Mouse (Mus musculus): ENCODE measurements at regions not wholly inside any gene's neighbourhood (a gene's known extent, or its start where the extent isn't known, plus 50 kb on each side); places are given as distances from the start of the nearest gene placed in this dataset.
A peak's percentile ranks its signal among the peaks of the same experiment; 100 is the strongest.
"Not testable (repeated sequence)": the region's sequence is repeated elsewhere in the genome, so short reads cannot be mapped to it uniquely, and the experiment has no call there.

DNA sequence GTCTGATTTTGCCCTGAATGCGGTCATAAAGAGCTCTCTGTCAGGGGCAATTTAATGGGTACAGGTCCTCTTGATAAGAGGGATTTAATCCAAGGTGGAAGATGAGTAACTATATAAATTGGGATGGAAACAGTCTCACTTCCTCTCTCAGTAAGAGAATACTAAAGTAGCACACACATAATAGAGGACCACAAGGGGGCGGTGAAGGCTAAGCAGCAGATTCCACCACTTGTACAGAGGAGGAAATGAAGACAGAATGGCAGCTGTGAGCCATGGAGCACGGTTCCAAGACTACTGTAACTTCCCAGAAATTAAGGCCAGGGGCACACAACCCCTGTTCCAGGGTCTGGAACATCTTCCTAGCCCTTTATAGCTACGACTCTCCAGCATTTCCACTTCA, 262.6 kb upstream of the Ywhaq start:
- not testable (repeated sequence) for ATAC-seq (replicated peaks; ENCODE audit: low FRiP score, low TSS enrichment, poor library complexity, severe bottlenecking)

DNA sequence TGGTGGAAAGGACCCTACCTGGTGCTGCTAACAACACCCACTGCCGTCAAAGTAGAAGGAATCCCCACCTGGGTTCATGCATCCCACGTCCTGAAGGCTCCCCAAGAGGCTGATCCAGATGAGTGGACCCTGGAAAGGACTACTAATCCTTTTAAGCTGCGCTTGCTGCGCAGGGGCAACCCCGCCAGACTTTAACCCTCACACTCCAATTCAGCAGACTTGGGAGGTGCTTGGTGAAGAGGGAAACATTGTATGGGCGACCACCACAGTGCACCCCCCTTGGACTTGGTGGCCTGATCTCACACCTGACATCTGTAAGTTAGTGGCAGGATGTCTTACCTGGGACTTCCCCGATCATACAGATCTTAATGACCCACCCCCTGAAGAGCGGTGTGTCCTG, 231.9 kb upstream of the Ywhaq start:
- ATAC-seq (replicated peaks; ENCODE audit: low FRiP score, low TSS enrichment, poor library complexity, severe bottlenecking) = not testable (repeated sequence)

DNA sequence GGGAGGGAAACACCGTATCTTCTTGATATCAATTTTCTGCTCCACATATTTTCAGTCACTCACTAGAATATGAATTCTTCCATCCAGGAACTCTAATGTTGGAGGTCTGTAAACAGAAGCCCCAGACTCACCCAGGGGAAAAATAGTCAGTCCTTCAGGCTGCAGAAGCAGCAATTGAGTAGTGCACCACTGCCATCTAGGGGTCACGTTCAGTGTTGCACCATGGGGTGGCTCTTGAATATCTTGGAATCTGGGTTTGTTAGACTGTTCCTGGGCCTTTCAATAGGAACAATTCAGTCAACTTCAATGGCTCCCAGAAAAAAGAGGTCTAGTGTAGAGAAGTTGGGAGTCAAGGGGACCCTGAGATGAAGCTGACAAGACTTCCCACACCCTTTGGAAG, 196.3 kb upstream of the Ywhaq start:
- ATAC-seq (replicated peaks; ENCODE audit: low FRiP score, low TSS enrichment, poor library complexity, severe bottlenecking) = not testable (repeated sequence)

DNA sequence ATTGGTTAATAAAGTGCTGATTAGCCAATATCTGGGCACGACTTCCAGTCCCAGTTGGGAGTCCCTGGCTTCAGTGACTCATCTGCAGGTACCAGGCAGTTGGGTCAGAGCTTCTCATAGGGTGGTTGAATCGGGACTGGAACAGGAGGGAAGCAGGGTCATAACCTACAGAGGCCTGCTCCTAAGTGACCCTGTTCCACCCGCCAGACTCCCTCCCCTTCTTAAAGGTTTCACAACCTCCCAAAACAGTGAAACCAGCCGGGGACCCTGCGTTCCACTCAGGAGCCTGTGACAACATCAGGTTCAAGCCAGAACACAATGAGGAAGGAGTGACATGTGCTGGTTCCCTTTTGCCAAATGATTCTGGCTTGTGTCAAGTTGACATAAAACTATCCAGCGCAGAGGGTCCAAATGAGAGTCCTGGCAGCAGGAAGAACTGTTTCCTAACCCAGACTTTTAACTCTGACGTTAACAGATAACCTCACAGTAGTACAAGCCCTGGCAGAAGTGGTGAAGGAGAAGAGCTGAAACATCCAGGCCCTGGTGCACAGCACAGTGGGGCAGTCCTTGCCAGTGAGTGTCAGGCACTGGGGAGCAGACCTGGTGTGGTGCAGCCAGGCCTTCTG, 151.1 kb upstream of the Ywhaq start:
- no peak for ATAC-seq (replicated peaks; ENCODE audit: low FRiP score, low TSS enrichment, poor library complexity, severe bottlenecking)

DNA sequence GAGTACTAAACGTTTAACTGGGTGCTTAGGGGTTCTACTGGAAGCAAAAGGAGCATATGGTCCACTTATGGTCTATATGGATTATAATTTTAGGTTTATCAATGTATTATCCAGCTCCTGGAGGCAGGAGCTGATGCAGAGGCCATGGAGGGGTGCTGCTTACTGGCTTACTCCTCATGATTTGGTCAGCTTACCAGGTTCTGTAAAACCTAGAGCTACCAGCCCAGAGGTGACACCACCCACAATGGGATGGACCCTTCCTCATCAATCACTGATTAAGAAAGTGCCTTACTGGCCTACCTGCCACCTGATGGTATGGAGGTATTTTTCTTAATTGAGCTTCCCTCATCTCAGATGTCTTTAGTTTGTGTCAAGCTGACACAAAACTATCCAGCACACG, 126.5 kb upstream of the Ywhaq start:
- not testable (repeated sequence) for ATAC-seq (replicated peaks; ENCODE audit: low FRiP score, low TSS enrichment, poor library complexity, severe bottlenecking)

DNA sequence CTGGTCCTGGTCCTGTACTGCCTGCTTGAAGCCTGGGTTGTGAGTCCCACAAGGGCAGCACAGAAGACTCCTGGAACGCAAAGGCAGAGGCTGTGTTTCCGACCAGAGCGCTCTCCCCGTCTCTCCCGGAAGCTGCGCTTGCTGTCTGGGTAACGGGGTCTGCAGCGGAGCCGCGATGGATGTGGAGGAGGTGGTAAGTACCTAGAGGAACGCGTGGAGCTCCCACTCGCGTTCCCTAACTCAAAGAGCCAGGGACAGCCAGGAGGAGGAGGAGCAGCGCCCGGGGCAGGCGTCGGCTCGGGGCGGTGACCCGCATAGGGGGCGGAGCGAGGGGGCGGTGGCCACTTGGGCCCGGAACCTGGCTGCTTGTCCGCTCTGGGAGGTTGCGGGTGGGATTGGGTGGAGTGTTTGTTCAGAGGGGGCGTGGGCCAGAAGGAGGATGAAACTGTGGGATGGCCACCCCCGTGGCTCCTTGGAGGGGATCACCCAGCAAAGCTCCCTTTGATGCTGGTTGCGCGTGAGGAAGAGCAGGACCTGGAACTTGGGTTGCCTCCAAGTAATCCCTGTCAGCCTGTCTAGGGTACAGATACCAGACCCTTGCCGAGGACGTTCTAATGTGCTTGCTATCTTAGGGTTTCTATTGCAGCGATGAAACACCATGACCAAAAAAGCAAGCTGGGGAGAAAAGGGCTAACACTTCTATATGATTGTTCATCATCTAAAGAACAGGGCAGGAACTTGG, 125.9 kb upstream of the Ywhaq start:
- ATAC-seq (replicated peaks; ENCODE audit: low FRiP score, low TSS enrichment, poor library complexity, severe bottlenecking) = peak; percentile 94

DNA sequence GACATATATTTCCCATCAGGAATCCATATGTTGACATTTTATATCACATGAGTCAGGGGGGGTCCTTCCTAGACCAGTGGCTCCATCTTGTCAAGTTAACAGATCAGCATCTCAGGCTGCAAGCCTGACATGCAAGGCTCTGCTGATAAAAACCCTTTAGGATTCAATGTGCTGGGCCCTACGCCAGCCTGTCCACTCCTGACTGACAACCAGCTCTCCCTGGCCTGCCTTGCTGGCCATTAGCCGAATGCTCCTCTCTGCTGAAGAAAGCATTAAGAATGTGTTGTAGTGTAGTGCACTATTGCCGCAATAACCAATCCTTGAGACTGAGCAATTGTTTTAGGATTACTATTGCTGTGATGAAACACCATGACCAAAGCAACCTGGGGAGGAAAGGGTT, 114.3 kb upstream of the Ywhaq start:
- ATAC-seq (replicated peaks; ENCODE audit: low FRiP score, low TSS enrichment, poor library complexity, severe bottlenecking) = no peak

DNA sequence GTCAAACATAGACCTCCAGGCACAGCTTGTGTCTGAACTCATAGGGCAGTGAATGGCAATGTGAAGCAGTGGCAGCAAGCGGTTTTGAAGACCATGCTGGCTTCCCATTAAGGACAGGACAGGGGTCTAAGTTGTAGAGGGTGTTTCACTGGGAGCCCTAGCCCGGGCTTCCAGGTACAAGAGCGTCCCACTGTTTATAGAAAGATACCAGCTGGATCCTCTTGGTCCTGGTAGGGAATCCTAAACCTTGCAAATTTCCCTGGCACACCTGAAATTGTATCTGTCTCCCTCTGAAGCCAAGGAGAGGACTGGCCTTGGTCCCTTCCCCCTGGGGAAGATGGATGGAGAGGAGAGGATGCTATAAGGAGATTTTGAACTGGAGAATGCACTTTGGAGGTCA, 111.9 kb upstream of the Ywhaq start:
- not testable (repeated sequence) for ATAC-seq (replicated peaks; ENCODE audit: low FRiP score, low TSS enrichment, poor library complexity, severe bottlenecking)

DNA sequence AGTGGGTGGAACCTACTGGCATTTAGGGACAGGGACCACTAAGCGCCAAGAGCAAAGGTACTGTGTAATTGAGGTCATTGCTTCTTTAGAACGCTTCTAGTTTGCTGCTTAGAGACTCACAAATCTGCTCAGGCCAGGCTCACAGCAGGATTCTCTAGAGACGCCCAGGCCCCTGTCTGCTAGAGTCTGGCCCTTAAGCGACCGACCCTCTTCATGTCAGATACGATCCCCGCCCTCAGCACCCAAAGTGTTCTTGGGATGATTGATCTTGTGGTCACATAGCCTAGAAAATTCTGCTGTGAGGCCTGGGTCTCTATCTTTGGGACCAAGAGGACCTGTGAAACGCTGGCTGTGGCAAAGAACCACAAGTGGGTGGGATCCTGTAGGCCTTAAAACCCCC, 109.9 kb upstream of the Ywhaq start:
- ATAC-seq (replicated peaks; ENCODE audit: low FRiP score, low TSS enrichment, poor library complexity, severe bottlenecking) = not testable (repeated sequence)

DNA sequence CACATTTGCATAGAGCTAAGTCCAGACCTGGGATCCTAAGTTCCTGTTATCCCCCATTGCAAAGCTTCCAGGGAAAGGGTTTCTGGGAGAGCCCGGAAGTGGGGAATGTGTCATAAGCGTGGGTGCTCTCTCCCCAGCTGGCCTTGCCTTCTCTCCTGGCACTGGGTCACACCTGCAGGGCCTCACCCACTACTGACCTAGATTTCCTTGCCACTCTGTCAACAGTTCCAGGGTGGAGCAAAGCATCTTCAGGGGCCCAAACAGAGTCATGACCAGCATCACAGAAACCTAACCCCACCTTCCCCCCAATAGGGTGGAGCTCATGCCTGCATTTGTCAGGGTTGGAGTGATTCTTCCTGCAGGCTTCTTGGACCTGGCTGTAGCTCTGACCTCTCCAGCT, 109.5 kb upstream of the Ywhaq start:
- not testable (repeated sequence) for ATAC-seq (replicated peaks; ENCODE audit: low FRiP score, low TSS enrichment, poor library complexity, severe bottlenecking)

DNA sequence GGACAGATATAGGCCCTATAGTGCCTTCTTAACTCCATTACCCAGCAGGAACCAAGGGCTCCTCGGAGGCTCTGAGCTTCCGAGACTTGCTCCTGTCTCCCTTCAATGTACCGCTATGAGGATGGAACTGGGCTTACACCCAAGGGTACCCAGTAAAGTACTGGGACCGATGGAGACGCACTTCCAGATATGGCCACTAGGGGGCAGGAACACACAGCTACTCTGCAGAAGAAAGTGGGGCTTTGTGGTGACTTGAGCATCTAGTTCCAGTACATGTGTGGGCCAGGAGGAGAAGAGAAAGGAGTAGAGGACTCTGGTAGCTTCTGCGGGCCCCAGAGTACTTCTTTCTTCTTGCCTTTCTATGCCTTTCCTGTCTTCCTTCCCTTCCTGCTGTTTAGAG, 108.1 kb upstream of the Ywhaq start:
- peak; percentile 65; the same call in 1 of the 2 replicates for ATAC-seq (replicated peaks; ENCODE audit: low FRiP score, low TSS enrichment, poor library complexity, severe bottlenecking)

DNA sequence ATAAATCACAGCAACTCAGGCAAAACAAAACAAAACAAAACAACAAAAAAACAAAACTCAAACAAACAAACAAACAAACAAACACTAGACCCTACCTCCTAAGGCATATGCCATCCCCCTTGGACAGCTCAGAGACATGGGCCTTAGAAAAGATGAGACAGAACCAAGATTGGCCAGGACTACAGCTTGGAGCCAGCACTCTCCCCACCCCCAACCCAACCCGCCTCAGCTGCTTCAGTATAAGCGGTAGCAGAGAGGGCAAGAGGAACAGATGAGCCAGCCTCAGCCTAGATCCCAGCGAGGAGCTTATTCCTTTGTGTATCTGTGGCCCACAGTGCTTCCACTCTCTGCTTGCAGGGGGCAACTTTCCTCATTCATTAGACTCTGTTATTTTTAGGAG, 105.2 kb upstream of the Ywhaq start:
- no peak for ATAC-seq (replicated peaks; ENCODE audit: low FRiP score, low TSS enrichment, poor library complexity, severe bottlenecking)

DNA sequence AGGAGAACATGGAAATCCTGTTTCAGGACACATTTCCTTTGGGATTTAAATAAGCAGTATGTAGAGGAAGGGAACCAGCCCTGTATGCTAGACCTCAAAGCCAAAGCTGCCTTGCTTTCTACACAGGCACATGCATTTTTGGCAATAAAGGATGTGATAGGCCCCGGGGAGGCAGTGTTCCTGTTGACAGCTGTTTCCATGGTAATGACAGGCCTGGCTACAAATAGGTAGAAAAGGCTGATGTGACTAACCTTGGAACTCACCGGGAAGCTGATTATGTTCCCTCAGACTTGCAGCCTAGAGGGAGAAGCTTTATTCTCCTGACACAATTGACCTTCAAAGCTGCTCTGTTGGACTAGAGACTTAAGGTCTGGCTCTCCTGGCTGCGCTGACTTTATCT, 101.6 kb upstream of the Ywhaq start:
- ATAC-seq (replicated peaks; ENCODE audit: low FRiP score, low TSS enrichment, poor library complexity, severe bottlenecking) = no peak

DNA sequence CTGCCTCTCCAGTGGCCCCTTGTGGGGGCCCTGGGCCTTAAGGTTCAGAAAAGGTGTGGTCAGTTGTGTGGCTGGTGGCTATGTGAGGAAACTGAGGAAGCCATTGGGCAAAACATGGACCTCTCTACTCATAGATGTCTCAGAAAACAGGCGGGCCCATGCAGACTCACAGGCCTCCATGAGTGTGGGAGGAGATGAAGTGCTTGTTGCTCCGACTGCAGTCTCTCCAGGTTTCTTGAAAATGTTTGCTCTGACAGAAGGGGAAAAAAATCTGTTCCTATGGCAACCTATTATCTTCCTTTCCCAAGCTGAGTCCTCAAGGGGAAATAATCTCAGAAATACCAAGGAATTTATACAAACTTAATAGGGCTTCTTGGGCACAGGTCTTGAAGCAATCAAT, 95.3 kb upstream of the Ywhaq start:
- no peak for ATAC-seq (replicated peaks; ENCODE audit: low FRiP score, low TSS enrichment, poor library complexity, severe bottlenecking)

DNA sequence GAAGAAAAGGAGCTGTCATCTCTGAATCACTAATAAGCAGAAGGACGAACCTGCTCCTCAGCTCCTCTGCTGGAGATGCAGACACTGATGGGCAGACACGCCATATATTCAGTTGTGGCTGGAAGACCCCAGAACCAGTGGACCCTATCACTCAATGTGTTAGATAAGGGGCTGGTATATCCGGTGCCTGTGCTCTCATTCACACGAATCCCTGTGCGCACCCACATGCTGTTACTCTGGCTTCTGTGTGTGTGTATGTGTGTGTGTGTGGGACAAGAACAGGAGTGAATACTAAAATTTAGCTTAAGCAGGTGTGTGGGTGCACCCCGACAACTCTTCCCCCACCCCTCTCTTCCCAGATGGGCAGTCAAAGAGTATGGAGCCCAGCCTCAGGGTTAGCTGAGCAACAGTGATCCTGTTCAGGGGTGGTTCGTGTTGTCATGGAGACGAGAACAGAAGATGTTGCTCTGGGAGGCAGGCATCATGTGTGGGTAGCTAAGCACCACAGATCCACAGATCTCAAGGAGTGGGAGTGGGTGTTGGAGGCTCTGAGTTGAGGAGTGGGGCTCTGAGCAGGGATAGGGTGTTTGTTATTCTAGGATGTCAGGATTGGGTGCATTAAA, 93.7 kb upstream of the Ywhaq start:
- ATAC-seq (replicated peaks; ENCODE audit: low FRiP score, low TSS enrichment, poor library complexity, severe bottlenecking) = no peak

DNA sequence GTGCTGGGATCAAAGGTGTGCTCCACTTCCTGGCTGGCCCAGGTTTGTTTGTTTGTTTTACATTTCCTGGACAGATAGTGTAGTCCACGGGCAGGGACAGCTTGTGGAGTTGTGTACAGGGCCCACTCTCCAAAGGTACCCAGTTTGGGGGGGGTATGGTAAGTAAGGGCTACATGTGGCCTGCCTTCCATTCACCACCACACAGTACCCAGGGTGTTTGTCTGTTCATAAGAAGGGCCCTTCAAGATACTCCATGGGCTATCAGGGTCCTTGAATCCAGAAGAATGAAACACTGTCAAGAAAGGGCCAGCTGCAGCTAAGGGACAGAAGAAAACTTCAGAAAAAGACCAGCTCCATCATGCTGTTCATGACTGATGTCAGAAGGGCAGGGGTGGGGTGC, 89.6 kb upstream of the Ywhaq start:
- no peak for ATAC-seq (replicated peaks; ENCODE audit: low FRiP score, low TSS enrichment, poor library complexity, severe bottlenecking)

DNA sequence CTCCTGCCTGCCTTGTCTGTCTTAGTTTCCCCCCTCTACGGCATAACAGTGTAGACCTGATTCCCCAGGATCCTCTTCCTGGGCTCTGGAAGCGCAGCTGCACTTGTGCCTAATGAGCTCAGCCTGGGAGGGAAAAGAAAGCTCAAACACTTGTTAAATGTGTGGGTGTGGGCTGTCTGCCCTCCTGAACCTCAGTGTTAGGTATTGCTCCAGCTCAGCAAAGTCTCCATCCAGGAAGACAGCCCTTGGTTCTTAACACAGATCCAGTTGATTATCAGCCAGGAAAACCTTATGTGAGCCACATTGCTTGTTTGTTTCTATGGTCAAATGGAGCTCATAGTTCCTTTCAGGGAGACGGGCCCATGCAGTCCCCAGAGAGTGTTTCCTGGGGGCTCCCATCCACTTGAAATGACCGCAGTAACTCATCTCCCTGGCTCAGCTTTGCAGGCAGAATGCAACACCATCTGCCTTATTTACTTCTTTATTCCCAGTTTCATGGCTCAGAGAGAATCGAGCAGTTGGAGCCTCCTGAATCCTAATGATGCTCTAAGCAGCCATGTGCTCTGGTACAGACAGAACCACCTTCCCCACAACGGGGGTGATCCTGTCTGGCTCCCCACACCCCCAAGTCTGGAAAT, 88.4 kb upstream of the Ywhaq start:
- no peak for ATAC-seq (replicated peaks; ENCODE audit: low FRiP score, low TSS enrichment, poor library complexity, severe bottlenecking)

DNA sequence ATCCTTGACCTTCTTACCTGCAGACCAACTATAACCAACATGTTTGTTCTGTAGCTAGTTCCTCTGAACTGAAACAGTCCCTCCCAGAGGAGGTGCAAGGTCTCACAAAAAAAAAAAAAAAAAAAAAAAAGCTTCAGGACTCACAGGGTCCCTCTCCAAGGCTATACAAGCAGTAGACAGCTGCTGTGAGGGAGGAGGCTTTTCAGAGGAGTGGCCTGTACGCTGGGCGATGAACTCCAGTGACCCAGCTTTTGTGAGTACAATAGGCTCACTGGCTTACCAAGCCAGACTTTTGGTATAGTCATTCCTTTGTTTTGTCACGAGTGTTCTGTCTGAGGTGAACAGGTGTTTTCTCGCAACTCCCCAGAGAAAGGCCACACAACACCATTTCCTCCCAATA, 85.8 kb upstream of the Ywhaq start:
- ATAC-seq (replicated peaks; ENCODE audit: low FRiP score, low TSS enrichment, poor library complexity, severe bottlenecking) = no peak

DNA sequence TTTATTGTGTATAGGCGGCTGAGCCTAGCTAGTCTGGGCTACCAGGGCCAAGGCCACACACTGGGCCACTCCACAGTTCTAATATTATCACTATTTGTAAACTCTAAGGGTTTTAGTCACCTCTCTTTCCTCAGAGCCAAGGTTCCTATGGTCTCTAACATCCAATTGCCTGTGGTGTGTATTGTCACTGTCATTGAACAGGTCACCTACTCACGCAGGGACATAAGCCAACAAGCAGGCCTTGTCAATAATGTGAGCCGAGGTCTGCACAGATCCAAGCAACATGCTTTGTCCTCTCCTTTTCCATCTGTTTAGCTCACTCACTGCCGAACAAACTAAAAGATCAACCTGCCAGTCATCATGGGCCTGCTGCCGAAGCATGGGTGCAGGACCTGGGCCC, 79.5 kb upstream of the Ywhaq start:
- no peak for ATAC-seq (replicated peaks; ENCODE audit: low FRiP score, low TSS enrichment, poor library complexity, severe bottlenecking)

DNA sequence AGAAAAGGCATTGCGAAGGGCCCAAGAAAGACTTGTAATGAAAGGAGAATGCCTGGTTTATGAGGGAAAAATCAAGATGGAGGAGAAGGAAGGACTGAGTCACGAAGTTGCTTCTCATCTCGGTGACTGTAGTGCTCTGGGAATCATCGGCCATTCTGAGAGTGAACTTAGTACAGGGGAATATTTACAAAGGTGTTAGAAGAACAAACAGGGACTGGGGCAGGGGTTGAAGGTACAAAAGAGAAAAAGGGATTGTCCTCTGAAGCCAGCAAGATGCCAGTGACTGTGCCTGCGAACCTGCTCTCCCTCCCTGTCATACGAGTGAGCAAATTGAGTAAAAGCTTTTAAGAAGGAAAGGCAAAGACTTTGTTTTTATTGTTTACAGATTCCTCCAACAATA, 78.1 kb upstream of the Ywhaq start:
- ATAC-seq (replicated peaks; ENCODE audit: low FRiP score, low TSS enrichment, poor library complexity, severe bottlenecking) = no peak

DNA sequence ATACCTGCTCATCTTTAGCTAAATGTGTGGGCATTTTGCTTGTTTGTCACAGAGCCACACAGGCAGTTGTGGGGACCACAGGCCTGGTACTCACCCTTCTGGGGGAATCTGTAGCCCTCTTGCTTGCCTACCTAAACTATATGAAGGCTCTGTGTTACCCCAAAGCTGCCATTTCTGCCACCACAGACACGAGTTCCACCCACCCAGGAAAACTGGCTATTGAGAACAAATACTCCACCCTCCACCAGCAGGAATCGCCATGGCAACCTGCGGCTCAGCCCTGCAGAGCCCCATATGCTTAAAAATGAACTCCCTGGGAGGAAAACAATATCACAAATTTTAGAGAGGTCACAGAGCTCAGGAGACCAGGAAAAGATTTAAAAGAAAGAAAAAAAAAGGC, 76.0 kb upstream of the Ywhaq start:
- no peak for ATAC-seq (replicated peaks; ENCODE audit: low FRiP score, low TSS enrichment, poor library complexity, severe bottlenecking)
